Mouse (Mus musculus) CH12.LX (cell line): ENCODE results near the gene Tmem238l.

Source experiments
- CHD2 ChIP-seq: IDR thresholded peaks from 2 replicates; pipeline ENCODE4 v1.6.1; 2011; ENCODE audit warnings: low read length, improper control_type of control experiment
- NRF1 ChIP-seq: IDR thresholded peaks from 2 replicates; pipeline ENCODE4 v1.6.1; 2014; ENCODE audit warnings: low read depth, mild to moderate bottlenecking, inconsistent platforms, low read length, improper control_type of control experiment, moderate library complexity
- USF1 ChIP-seq: IDR thresholded peaks from 2 replicates; pipeline ENCODE4 v1.6.1; 2014; ENCODE audit warnings: low read depth, mild to moderate bottlenecking, inconsistent platforms, low read length, improper control_type of control experiment

- no peak for TF ChIP-seq USF1
- TF ChIP-seq CHD2 = no peak
- TF ChIP-seq NRF1 = no peak
Observed at GRCm38 (mm10) chr11:67002911-67003310, 46.5 kb downstream of the Tmem238l start.
